Mouse (Mus musculus) kidney, postnatal 10 days (tissue): ENCODE data around the gene Lcn2.

Source experiments
- DNase-seq: peaks from one replicate; pipeline ENCODE4 v3.0.0; 2021; ENCODE audit warnings: mixed read lengths

The Lcn2 gene

GRCm38 (mm10) chr2:32342039-32342438 lies 46.0 kb downstream of the Lcn2 start:
- no peak for DNase-seq

- no peak for DNase-seq
These were observed 46.5 kb downstream of the Lcn2 start for GRCm38 (mm10) chr2:32341634-32341939.

- DNase-seq: no peak
These were observed 47.0 kb downstream of the Lcn2 start for GRCm38 (mm10) chr2:32340836-32341633.

- no peak for DNase-seq
These were observed 48.0 kb downstream of the Lcn2 start for GRCm38 (mm10) chr2:32339912-32340642.

- peak; percentile 49 for DNase-seq
These were observed 52.2 kb downstream of the Lcn2 start for GRCm38 (mm10) chr2:32335888-32336287.
